Mouse (Mus musculus) E14TG2a.4 (cell line): ENCODE results near the gene E130114P18Rik.

Experiments used
- H3K27me3 ChIP-seq: 2 replicates; pipeline ENCODE4 v1.6.1; 2014; ENCODE audit warnings: low read length, control low read depth; ENCODE audit not compliant: insufficient read depth
- H3K36me3 ChIP-seq: 2 replicates; pipeline ENCODE4 v1.6.1; 2014; ENCODE audit warnings: low read length, control low read depth; ENCODE audit not compliant: insufficient read depth
- H3K4me1 ChIP-seq: replicated peaks from 2 replicates; pipeline ENCODE4 v1.6.1; 2014; ENCODE audit warnings: low read depth, low read length, control low read depth
- H3K4me3 ChIP-seq: replicated peaks from 2 replicates; pipeline ENCODE4 v1.5.1; 2014; ENCODE audit warnings: mild to moderate bottlenecking, low read length
- H3K9me3 ChIP-seq: 2 replicates; pipeline ENCODE4 v1.6.1; 2014; ENCODE audit warnings: low read length, control low read depth
- CTCF ChIP-seq: conservative IDR thresholded peaks from 2 replicates; pipeline ENCODE4 v1.5.1; 2014; ENCODE audit warnings: low read length
- NANOG ChIP-seq: IDR thresholded peaks from 2 replicates; pipeline ENCODE4 v1.6.1; 2014; ENCODE audit warnings: borderline replicate concordance, low read length, mixed read lengths
- POU5F1 ChIP-seq: IDR thresholded peaks from 2 replicates; pipeline ENCODE4 v1.6.1; 2014; ENCODE audit warnings: low read length, borderline replicate concordance

The E130114P18Rik gene

DNA sequence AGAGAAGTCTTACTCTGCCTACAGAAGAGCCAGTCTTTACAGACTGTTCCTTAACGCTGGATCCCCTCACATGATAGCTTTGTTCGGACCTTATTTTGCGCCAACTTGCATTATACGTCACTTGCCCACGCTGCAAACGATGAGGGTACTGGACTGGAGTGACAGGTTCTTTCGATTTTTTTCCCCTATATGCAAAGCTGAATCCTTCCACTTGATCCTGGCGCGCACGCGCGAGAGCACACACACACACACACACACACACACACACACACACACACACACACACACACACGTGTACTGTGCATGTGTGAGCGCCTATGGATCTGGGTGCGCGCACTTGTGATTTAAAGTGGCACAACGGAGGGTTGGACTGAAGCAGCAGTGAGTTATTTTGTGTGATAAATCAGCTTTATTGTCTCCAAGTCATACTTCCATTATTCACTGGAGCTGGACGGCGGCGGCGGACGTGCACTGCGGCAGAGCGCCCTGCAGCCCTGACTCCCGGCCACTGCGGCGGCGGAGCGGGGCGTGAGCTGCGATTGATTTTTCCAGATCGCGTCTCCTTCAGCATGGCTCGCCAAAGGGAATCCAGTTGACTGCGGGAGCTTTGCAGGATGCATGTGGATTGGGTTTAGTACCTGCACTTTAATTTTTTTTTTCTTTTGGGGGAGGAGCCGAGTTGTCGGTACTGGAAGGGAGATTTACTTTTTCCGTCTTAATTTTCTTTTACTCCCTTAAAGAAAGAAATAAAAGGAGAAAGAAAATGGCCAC is 20.5 kb downstream of the E130114P18Rik start:
- Histone ChIP-seq H3K4me3 (peak overlapping the region; percentile 64), H3K9me3 (peaks cover 5% of the 10 kb centered on the region), H3K27me3 (peaks cover 73% of the 10 kb centered on the region), H3K36me3 (no peaks in the 10 kb centered on the region), H3K4me1 (peaks cover 12% of the 10 kb centered on the region)
- TF ChIP-seq POU5F1 (no peak), NANOG (no peak), CTCF (no peak)

- no peak for TF ChIP-seq CTCF
- no peak for TF ChIP-seq NANOG
- TF ChIP-seq POU5F1 = no peak
Observed at GRCm38 (mm10) chr4:97754241-97754640, 23.6 kb downstream of the E130114P18Rik start.

GRCm38 (mm10) chr4:97753521-97753920 is 24.4 kb downstream of the E130114P18Rik start:
- Histone ChIP-seq H3K4me3 (no peak overlapping the region), H3K27me3 (peaks cover 89% of the 10 kb centered on the region), H3K36me3 (no peaks in the 10 kb centered on the region), H3K9me3 (no peaks in the 10 kb centered on the region; the same call in 1 of the 2 replicates), H3K4me1 (peaks cover 25% of the 10 kb centered on the region)
- TF ChIP-seq NANOG (no peak), CTCF (no peak), POU5F1 (no peak)

More at GRCm38 (mm10) chr4:97754241-97754640, 23.6 kb downstream of the E130114P18Rik start:
- no peak overlapping the region for H3K4me3 ChIP-seq
- peaks cover 5% of the 10 kb centered on the region for H3K9me3 ChIP-seq
- H3K36me3 ChIP-seq = no peaks in the 10 kb centered on the region
- peaks cover 25% of the 10 kb centered on the region for H3K4me1 ChIP-seq
- peaks cover 93% of the 10 kb centered on the region for H3K27me3 ChIP-seq

GRCm38 (mm10) chr4:97752276-97753010 is 25.4 kb downstream of the E130114P18Rik start:
- TF ChIP-seq CTCF = no peak
- H3K4me1 ChIP-seq = peaks cover 20% of the 10 kb centered on the region

GRCm38 (mm10) chr4:97751483-97752251 is 26.2 kb downstream of the E130114P18Rik start:
- Histone ChIP-seq H3K9me3 (no peaks in the 10 kb centered on the region), H3K4me3 (peak overlapping the region; percentile 63), H3K27me3 (peaks cover 79% of the 10 kb centered on the region), H3K4me1 (peaks cover 20% of the 10 kb centered on the region), H3K36me3 (no peaks in the 10 kb centered on the region)
- TF ChIP-seq CTCF = no peak

More at GRCm38 (mm10) chr4:97752276-97753010, 25.4 kb downstream of the E130114P18Rik start:
- no peaks in the 10 kb centered on the region for H3K9me3 ChIP-seq
- H3K36me3 ChIP-seq = no peaks in the 10 kb centered on the region
- H3K27me3 ChIP-seq = peaks cover 84% of the 10 kb centered on the region
- H3K4me3 ChIP-seq = no peak overlapping the region

DNA sequence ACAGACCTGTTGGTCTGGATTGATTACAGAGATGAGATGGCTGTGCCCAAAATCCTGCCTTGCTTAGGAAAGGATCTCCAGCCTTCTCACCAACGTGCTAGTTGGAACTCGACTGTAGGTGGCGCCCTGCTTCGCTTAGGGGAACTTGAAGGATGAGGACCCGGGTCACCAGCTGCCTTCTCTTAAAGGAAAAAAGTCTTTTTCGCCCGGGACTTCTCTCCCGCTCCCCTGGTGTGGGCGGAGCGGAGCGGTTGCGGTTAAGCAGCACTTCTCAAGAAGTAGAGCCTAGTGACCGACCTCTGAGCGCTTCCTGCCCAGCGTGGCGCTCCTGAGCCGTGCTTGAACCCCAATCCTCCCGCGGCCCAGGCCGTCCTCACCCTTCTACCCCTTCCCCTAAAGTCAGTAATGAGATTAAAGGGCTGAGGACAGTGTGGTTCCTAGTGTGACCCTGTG is 26.8 kb downstream of the E130114P18Rik start:
- H3K27me3 ChIP-seq = peaks cover 79% of the 10 kb centered on the region
- TF ChIP-seq CTCF (peak; percentile 41), NANOG (no peak), POU5F1 (no peak)
- H3K9me3 ChIP-seq = no peaks in the 10 kb centered on the region
- no peaks in the 10 kb centered on the region for H3K36me3 ChIP-seq
- H3K4me1 ChIP-seq = peaks cover 22% of the 10 kb centered on the region
- H3K4me3 ChIP-seq = peak overlapping the region; percentile 63

- Histone ChIP-seq H3K9me3 (no peaks in the 10 kb centered on the region), H3K27me3 (peaks cover 78% of the 10 kb centered on the region), H3K4me1 (peaks cover 27% of the 10 kb centered on the region), H3K4me3 (no peak overlapping the region), H3K36me3 (no peaks in the 10 kb centered on the region)
- no peak for TF ChIP-seq POU5F1
- TF ChIP-seq CTCF = no peak
- TF ChIP-seq NANOG = no peak
Observed at GRCm38 (mm10) chr4:97750401-97750800, 27.5 kb downstream of the E130114P18Rik start.

DNA sequence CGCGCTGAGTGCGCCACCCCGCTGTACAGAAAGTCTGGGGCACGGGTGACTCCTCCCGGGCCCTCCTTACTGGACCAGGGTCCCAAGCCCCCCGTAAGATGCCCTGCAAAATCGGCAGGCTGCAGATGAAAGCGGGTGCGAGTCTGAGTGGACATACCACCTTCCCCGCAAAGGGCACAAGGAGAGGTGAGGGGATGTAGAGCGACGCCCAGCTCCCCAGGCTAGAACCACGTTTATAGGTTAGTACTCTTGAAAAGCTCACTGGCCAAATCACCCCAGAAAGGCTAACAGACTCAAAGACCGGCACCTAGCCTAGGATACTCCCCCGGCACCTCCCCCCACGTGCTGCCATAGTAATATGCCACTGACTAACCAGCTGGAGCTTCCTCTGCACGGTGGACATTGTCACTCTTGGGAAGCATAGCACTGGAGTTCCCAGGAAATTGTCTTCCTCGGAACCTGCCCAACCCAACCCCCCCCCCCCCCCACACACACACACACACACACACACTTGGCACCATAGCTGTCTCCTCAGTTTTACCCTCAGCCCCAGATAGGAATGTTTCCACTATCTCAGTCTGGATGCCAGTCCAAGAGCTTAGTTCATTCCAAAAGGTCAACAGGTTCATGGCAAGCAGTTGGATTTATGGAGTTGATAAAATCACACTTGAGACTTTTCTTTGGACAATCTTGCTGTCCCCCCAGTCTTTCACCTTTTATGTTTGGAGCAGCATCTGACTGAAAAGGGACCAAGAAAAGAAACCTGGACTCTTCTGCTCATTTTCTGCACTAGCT is 31.6 kb downstream of the E130114P18Rik start:
- no peak for TF ChIP-seq POU5F1
- no peak for TF ChIP-seq CTCF
- no peak for TF ChIP-seq NANOG
- peak overlapping the region; percentile 64 for H3K4me3 ChIP-seq

More for the DNA sequence above, 31.6 kb downstream of the E130114P18Rik start:
- H3K9me3 ChIP-seq = no peaks in the 10 kb centered on the region
- H3K4me1 ChIP-seq = peaks cover 14% of the 10 kb centered on the region; the same call in 1 of the 2 replicates
- H3K27me3 ChIP-seq = peaks cover 49% of the 10 kb centered on the region
- H3K36me3 ChIP-seq = no peaks in the 10 kb centered on the region
